ENCODE assay signal across 16 mouse cellular contexts in genomic region chr5:74155860-74156351, GRCm38 (mm10). TPM values are rescaled to one million over a fixed set of nuclear protein-coding genes. Genes with fewer than 3 reads are reported as not detected.
A peak's percentile ranks its signal among the peaks of the same experiment; 100 is the strongest.
DNase-seq lines count a peak whose midpoint lies in the region; ATAC-seq and TF ChIP-seq lines count a peak whose summit lies in the region.
"Had no signal": no experiment of that assay in that cellular context is flagged by ENCODE, and none has a peak within 500 bp of the region (broad histone marks: within the 10 kb centered on the region; RNA-seq: fewer than 3 reads in every experiment).

No protein-coding gene starts in this region.

- no peak for TF ChIP-seq CTCF in lung, adult 2 months (IDR thresholded peaks at IDR 0.05; ENCODE audit: insufficient read depth, low read length)

- H3K4me1 ChIP-seq in kidney, embryonic 14.5 days (ENCODE audit: control insufficient read depth, insufficient read depth, low read length) = peaks cover 31% of the 10 kb centered on the region
- H3K4me1 ChIP-seq in embryonic facial prominence, embryonic 10.5 days = peaks cover 48% of the 10 kb centered on the region
- peaks cover 2% of the 10 kb centered on the region; the same call in 1 of the 2 replicates for H3K4me1 ChIP-seq in lung, adult 2 months (ENCODE audit: control insufficient read depth, insufficient read depth, low read length)
- H3K4me1 ChIP-seq: intestine, embryonic 15.5 days had no signal

- 0 out of 2 replicates have a peak overlapping the region, but pooled peaks have one; percentile 37 for H3K27ac ChIP-seq in kidney, embryonic 14.5 days (ENCODE audit: low read depth, low read length)
- peak overlapping the region; percentile 59 for H3K27ac ChIP-seq in embryonic facial prominence, embryonic 10.5 days (replicated peaks)
- H3K27ac ChIP-seq: intestine, embryonic 15.5 days; layer of hippocampus, adult 2 months had no signal

- WGBS in kidney, embryonic 14.5 days = 13% methylated on average over 7 of the region's 7 CpGs
- WGBS in embryonic facial prominence, embryonic 10.5 days = 38% methylated on average over 7 of the region's 7 CpGs
- 76% methylated on average over 7 of the region's 7 CpGs for WGBS in lung, adult 2 months

- H3K9me3 ChIP-seq in kidney, embryonic 14.5 days (ENCODE audit: control insufficient read depth, low read length) = no peaks in the 10 kb centered on the region
- H3K9me3 ChIP-seq in embryonic facial prominence, embryonic 10.5 days = no peaks in the 10 kb centered on the region
- H3K9me3 ChIP-seq: intestine, embryonic 15.5 days had no signal

- H3K4me2 ChIP-seq in kidney, embryonic 14.5 days (replicated peaks; ENCODE audit: low read depth, low read length) = no peak overlapping the region
- H3K4me2 ChIP-seq: heart, embryonic 13.5 days; intestine, embryonic 15.5 days had no signal

- H3K36me3 ChIP-seq in kidney, embryonic 14.5 days (ENCODE audit: control insufficient read depth, insufficient read depth, low read length) = no peaks in the 10 kb centered on the region
- no peaks in the 10 kb centered on the region for H3K36me3 ChIP-seq in embryonic facial prominence, embryonic 10.5 days (replicated peaks)
- H3K36me3 ChIP-seq: heart, embryonic 13.5 days; intestine, embryonic 15.5 days had no signal

- DNase-seq in cerebellum, adult 18-20 months = no peak
- no peak for DNase-seq in kidney, adult 11 months
- DNase-seq in embryonic facial prominence, embryonic 10.5 days (ENCODE audit: low spot score) = peak; percentile 78
- peak; percentile 81 for DNase-seq in mesoderm, embryonic 11.5 days (ENCODE audit: low read depth, low spot score)
- no peak for DNase-seq in lung, adult 2 months
- DNase-seq in adrenal gland, postnatal 4 days (ENCODE audit: low spot score in 2 of 2) = no peak
- DNase-seq: adrenal gland, postnatal 10 days; cerebellum, adult 2 months; gastrocnemius, postnatal 25 days; lung, postnatal 14 days; thymus, postnatal 14 days had no signal

- TF ChIP-seq POLR2A in lung, adult 2 months (IDR thresholded peaks at IDR 0.05; ENCODE audit: borderline replicate concordance, extremely low read depth, low read depth, low read length) = no peak

- H3K27me3 ChIP-seq in kidney, embryonic 14.5 days (ENCODE audit: control insufficient read depth, insufficient read depth, low read length) = no peaks in the 10 kb centered on the region
- no peaks in the 10 kb centered on the region for H3K27me3 ChIP-seq in embryonic facial prominence, embryonic 10.5 days (replicated peaks; ENCODE audit: low read depth, poor library complexity, severe bottlenecking)
- H3K27me3 ChIP-seq: heart, embryonic 13.5 days; intestine, embryonic 15.5 days had no signal

- no peak overlapping the region for H3K4me3 ChIP-seq in kidney, embryonic 14.5 days (ENCODE audit: low read length)
- H3K4me3 ChIP-seq in embryonic facial prominence, embryonic 10.5 days = no peak overlapping the region
- no peak overlapping the region for H3K4me3 ChIP-seq in lung, adult 2 months (replicated peaks; ENCODE audit: extremely low read depth, low read depth, low read length)
- H3K4me3 ChIP-seq: heart, embryonic 13.5 days; intestine, embryonic 15.5 days; layer of hippocampus, adult 2 months had no signal

- H3K9ac ChIP-seq in kidney, embryonic 14.5 days (ENCODE audit: low read depth, low read length) = no peak overlapping the region
- H3K9ac ChIP-seq: heart, embryonic 13.5 days; intestine, embryonic 15.5 days had no signal

- 0 out of 2 replicates have a peak, but pooled peaks have one; percentile 23 for ATAC-seq in cerebellum, adult (ENCODE audit: insufficient number of reproducible peaks, low FRiP score, low TSS enrichment)
- peak; percentile 74 for ATAC-seq in kidney, embryonic 14.5 days (ENCODE audit: low FRiP score, low TSS enrichment)
- ATAC-seq: intestine, embryonic 15.5 days had no signal

RNA-seq across cellular contexts. Expression of gene Rasl11b, which starts 39.2 kb away (rescaled TPM):
- polyA plus RNA-seq in kidney, embryonic 14.5 days (2014; fragmentation: Nextera tagmentation; extraction: Ambion mirVana) = 36.4 and 44.7 TPM in 2 replicates
- polyA plus RNA-seq in embryonic facial prominence, embryonic 10.5 days (2016; fragmentation: Nextera tagmentation; extraction: Ambion mirVana) = 46.3 and 58.0 TPM in 2 replicates
- polyA plus RNA-seq in lung, adult 2 months (2012; rRNA removed) = 32.3 and 37.9 TPM in 2 replicates
- total RNA-seq in adrenal gland, postnatal 4 days (2021) = 10 to 100 TPM; 34.4 to 38.9 TPM

Comparison
In these comparisons a context has a peak if more than half of its experiments do, and no peak if none do; other contexts are left out.
1. DNase-seq: peak in embryonic facial prominence, embryonic 10.5 days (single experiment) and mesoderm, embryonic 11.5 days (single experiment); none in cerebellum, adult 18-20 months (0 of 2), kidney, adult 11 months (single experiment), lung, adult 2 months (single experiment) and adrenal gland, postnatal 4 days (0 of 2).